In the genomic region with DNA sequence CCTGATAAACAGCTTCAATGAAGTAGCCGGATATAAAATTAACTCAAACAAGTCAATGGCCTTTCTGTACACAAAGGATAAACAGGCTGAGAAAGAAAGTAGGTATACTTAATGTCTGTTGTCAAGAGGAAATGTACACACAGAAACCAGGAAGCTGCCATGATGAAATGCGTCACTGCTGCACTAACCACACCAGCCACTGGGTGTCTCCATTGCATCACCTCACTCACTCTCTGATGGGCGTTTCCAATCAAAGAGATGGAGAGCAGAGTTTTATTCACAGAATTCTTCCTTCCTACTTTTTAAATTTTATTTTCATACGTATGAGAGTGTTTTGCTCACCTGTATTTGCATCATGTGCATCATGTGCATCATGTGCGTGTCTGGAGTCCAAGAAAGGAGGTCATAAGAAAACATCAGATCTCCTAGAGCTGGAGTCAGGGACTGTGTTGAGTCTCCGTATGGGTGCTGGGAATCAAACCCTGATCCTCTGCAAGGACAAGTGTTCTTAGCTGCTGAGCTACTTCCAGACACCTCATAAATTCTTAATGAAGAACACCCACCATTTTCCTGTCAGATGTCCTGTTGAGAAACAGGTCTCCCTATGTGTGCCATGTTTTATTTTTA, we compare ENCODE assay signal across 8 mouse cellular contexts. TPM values are rescaled to one million over a fixed set of nuclear protein-coding genes. Genes with fewer than 3 reads are reported as not detected.
DNase-seq lines count a peak whose midpoint lies in the region; ATAC-seq and TF ChIP-seq lines count a peak whose summit lies in the region.

No protein-coding gene starts in this region.

- H3K9ac ChIP-seq in kidney, postnatal 0 days (ENCODE audit: low read depth, low read length) = no peak overlapping the region
- H3K9ac ChIP-seq in liver, adult 2 months (ENCODE audit: low read depth, low read length) = no peak overlapping the region

- TF ChIP-seq POLR2A in cortical plate, adult 2 months (IDR thresholded peaks at IDR 0.05; ENCODE audit: extremely low read depth, insufficient read depth, low read length) = no peak
- no peak for TF ChIP-seq POLR2A in liver, adult 2 months (IDR thresholded peaks at IDR 0.05; ENCODE audit: extremely low read depth, insufficient read depth, low read length)
- no peak for TF ChIP-seq POLR2A in myocyte (IDR thresholded peaks at IDR 0.05; ENCODE audit: insufficient read length, low read depth)

- H3K79me2 ChIP-seq in C2C12 (ENCODE audit: control insufficient read depth, insufficient read depth) = no peaks in the 10 kb centered on the region
- H3K79me2 ChIP-seq in liver, adult 2 months (ENCODE audit: control insufficient read depth, insufficient read depth, low read length) = no peaks in the 10 kb centered on the region
- H3K79me2 ChIP-seq in myocyte (ENCODE audit: control insufficient read depth, insufficient read depth) = no peaks in the 10 kb centered on the region

- ATAC-seq in kidney, postnatal 0 days (replicated peaks; ENCODE audit: low FRiP score, low read depth) = peak; percentile 57; the same call in 1 of the 2 replicates

- H3K79me3 ChIP-seq in C2C12 (ENCODE audit: low read depth) = no peaks in the 10 kb centered on the region

- H3K27ac ChIP-seq in cortical plate, adult 2 months (ENCODE audit: insufficient read depth, low read length) = no peak overlapping the region
- no peak overlapping the region for H3K27ac ChIP-seq in kidney, postnatal 0 days
- H3K27ac ChIP-seq in liver, adult 2 months (replicated peaks; ENCODE audit: insufficient read depth, low read depth, low read length) = no peak overlapping the region

- DNase-seq in adrenal gland, adult (ENCODE audit: inconsistent age in 2 of 2, low spot score in 1 of 2) = peak; percentile 65 to 92
- DNase-seq in gastrocnemius, postnatal 25 days = peak; percentile 51
- peak; percentile 89 for DNase-seq in kidney, postnatal 0 days (ENCODE audit: low spot score)
- DNase-seq in liver, adult 2 months (ENCODE audit: extremely low read depth, low read depth, low spot score) = peak; percentile 52
- peak; percentile 16 for DNase-seq in testis, postnatal 14 days (ENCODE audit: low spot score)

- H3K9me3 ChIP-seq in kidney, postnatal 0 days (replicated peaks; ENCODE audit: low read length) = no peaks in the 10 kb centered on the region

- TF ChIP-seq CTCF in C2C12 (IDR thresholded peaks at IDR 0.05; ENCODE audit: control insufficient read depth, insufficient read depth, insufficient read length) = peak; percentile 84
- peak; percentile 97 for TF ChIP-seq CTCF in cortical plate, adult 2 months (IDR thresholded peaks at IDR 0.05; ENCODE audit: extremely low read depth, insufficient read depth, low read length)
- TF ChIP-seq CTCF in kidney, postnatal 0 days (IDR thresholded peaks at IDR 0.05; ENCODE audit: low read depth) = peak; percentile 92
- peak; percentile 80 for TF ChIP-seq CTCF in liver, adult 2 months (IDR thresholded peaks at IDR 0.05; ENCODE audit: low read depth, low read length)

- H3ac ChIP-seq in C2C12 (ENCODE audit: control insufficient read depth, insufficient read length, low read depth) (no peak overlapping the region), myocyte (ENCODE audit: control insufficient read depth, insufficient read length) (no peak overlapping the region)

- no peaks in the 10 kb centered on the region for H3K27me3 ChIP-seq in C2C12 (ENCODE audit: control insufficient read depth, insufficient read depth, insufficient read length)
- no peaks in the 10 kb centered on the region for H3K27me3 ChIP-seq in kidney, postnatal 0 days (ENCODE audit: insufficient read depth, low read length)
- H3K27me3 ChIP-seq in liver, adult 2 months (ENCODE audit: control insufficient read depth, insufficient read depth, low read length) = no peaks in the 10 kb centered on the region
- no peaks in the 10 kb centered on the region for H3K27me3 ChIP-seq in myocyte (ENCODE audit: control insufficient read depth, insufficient read depth, insufficient read length)

- no peak overlapping the region for H3K4me3 ChIP-seq in C2C12 (ENCODE audit: insufficient read depth, poor library complexity, severe bottlenecking)
- no peak overlapping the region for H3K4me3 ChIP-seq in cortical plate, adult 2 months (ENCODE audit: insufficient read depth, low read length)
- H3K4me3 ChIP-seq in kidney, postnatal 0 days (replicated peaks; ENCODE audit: low read depth, low read length) = no peak overlapping the region
- no peak overlapping the region for H3K4me3 ChIP-seq in liver, adult 2 months (ENCODE audit: insufficient read depth, low read depth, low read length)
- no peak overlapping the region for H3K4me3 ChIP-seq in myocyte

- H3K4me2 ChIP-seq in kidney, postnatal 0 days (ENCODE audit: low read length) = no peak overlapping the region
- peak overlapping the region; percentile 41 for H3K4me2 ChIP-seq in myocyte (ENCODE audit: low read depth)

- H3K36me3 ChIP-seq in C2C12 (ENCODE audit: control insufficient read depth, insufficient read depth) (no peaks in the 10 kb centered on the region), myocyte (ENCODE audit: control insufficient read depth, insufficient read depth) (no peaks in the 10 kb centered on the region)
- no peaks in the 10 kb centered on the region for H3K36me3 ChIP-seq in kidney, postnatal 0 days (ENCODE audit: insufficient read depth, low read length)
- no peaks in the 10 kb centered on the region for H3K36me3 ChIP-seq in liver, adult 2 months (ENCODE audit: control insufficient read depth, insufficient read depth, low read length)

- WGBS in kidney, postnatal 0 days = 37% methylated on average over 6 of the region's 6 CpGs
- WGBS in liver, adult 2 months = 28% methylated on average over 6 of the region's 6 CpGs

- no peaks in the 10 kb centered on the region; the same call in 1 of the 2 replicates for H3K4me1 ChIP-seq in cortical plate, adult 2 months (ENCODE audit: control insufficient read depth, insufficient read depth, low read length)
- no peaks in the 10 kb centered on the region for H3K4me1 ChIP-seq in kidney, postnatal 0 days (replicated peaks; ENCODE audit: insufficient read depth, low read length)
- no peaks in the 10 kb centered on the region for H3K4me1 ChIP-seq in liver, adult 2 months (ENCODE audit: control insufficient read depth, insufficient read depth, low read length)

TF ChIP-seq in C2C12, 6 proteins besides CTCF, POLR2A, EP300 and RAD21:
- no peak for TF ChIP-seq FOSL1 (IDR thresholded peaks at IDR 0.05; ENCODE audit: insufficient read depth, low read length, poor library complexity, severe bottlenecking)
- TF ChIP-seq MYOG (IDR thresholded peaks at IDR 0.05; ENCODE audit: control insufficient read depth, extremely low read depth, insufficient read length) = no peak
- TF ChIP-seq CEBPB (IDR thresholded peaks at IDR 0.05; ENCODE audit: low read depth) = peak; percentile 25
- no peak for TF ChIP-seq USF1 (IDR thresholded peaks at IDR 0.05; ENCODE audit: low read depth)
TF ChIP-seq in C2C12: peak in this region for 1.

TF ChIP-seq in myocyte, 11 proteins besides CTCF, POLR2A, EP300 and RAD21:
- TF ChIP-seq TCF12 (IDR thresholded peaks at IDR 0.05; ENCODE audit: insufficient read depth, poor library complexity, severe bottlenecking) (no peak), TCF3 (IDR thresholded peaks at IDR 0.05; ENCODE audit: insufficient read length, low read depth) (no peak)

RNA-seq across cellular contexts. Expression of a gene that starts 16.0 kb away (rescaled TPM):
- 8.9 TPM for polyA plus RNA-seq in C2C12 (2012; fragmentation: generic; extraction: Trizol)
- 37.8 and 42.3 TPM in 2 replicates for polyA plus RNA-seq in cortical plate, adult 2 months (2012; rRNA removed)
- 10 to 100 TPM; 31.4 to 35.1 TPM for total RNA-seq in gastrocnemius, postnatal 25 days (2021)
- 33.5 and 36.7 TPM in 2 replicates for polyA plus RNA-seq in kidney, postnatal 0 days (2015; fragmentation: Nextera tagmentation; extraction: Ambion mirVana)
- total RNA-seq in liver, adult 2 months (2014; rRNA removed) = 11.5 and 14.9 TPM in 2 replicates
- polyA plus RNA-seq in liver, adult 2 months (2012; rRNA removed) = 17.6 and 19.9 TPM in 2 replicates
- polyA plus RNA-seq in myocyte (2012; fragmentation: generic; extraction: Trizol) = 18.8 TPM

Comparison
In these comparisons a context has a peak if more than half of its experiments do, and no peak if none do; other contexts are left out.
1. DNase-seq: peak in every context shown above with its lines; median percentile 89 in kidney, postnatal 0 days; 78 in adrenal gland, adult; 52 in liver, adult 2 months; 51 in gastrocnemius, postnatal 25 days; 16 in testis, postnatal 14 days.